In the genomic region with DNA sequence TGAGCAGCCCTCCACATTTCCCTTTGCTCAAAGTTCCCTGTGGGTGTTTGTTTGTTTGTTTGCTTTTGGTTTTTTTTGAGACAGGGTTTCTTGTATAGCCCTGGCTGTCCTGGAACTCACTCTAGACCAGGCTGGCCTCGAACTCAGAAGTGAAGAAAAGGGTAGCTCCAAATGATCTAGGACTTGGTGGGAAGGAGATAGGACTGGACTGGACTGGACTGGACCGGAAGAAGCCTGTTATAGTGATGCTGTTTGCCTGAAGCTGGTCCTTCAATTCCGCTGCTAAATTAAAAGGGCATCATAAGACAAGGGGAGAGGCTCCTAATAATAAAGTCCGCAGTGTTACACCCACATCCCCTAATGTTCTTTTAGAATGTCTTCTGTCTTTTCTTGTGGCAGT, we compare ENCODE assay signal across 8 mouse cellular contexts. TPM values are rescaled to one million over a fixed set of nuclear protein-coding genes. Genes with fewer than 3 reads are reported as not detected.
DNase-seq lines count a peak whose midpoint lies in the region; ATAC-seq and TF ChIP-seq lines count a peak whose summit lies in the region.

No protein-coding gene starts in this region.

- H3K9ac ChIP-seq in kidney, postnatal 0 days (ENCODE audit: low read depth, low read length): peak overlapping the region; percentile 92
- peak overlapping the region; percentile 73 for H3K9ac ChIP-seq in hindbrain, embryonic 12.5 days
- peak overlapping the region; percentile 67 for H3K9ac ChIP-seq in midbrain, embryonic 15.5 days

- 0 out of 2 replicates have a peak, but pooled peaks cover 4% of the 10 kb centered on the region for H3K36me3 ChIP-seq in kidney, postnatal 0 days (ENCODE audit: insufficient read depth, low read length)
- peaks cover 4% of the 10 kb centered on the region; the same call in 1 of the 2 replicates for H3K36me3 ChIP-seq in hindbrain, embryonic 12.5 days
- H3K36me3 ChIP-seq in midbrain, embryonic 15.5 days (replicated peaks): no peaks in the 10 kb centered on the region

- H3K9me3 ChIP-seq in kidney, postnatal 0 days (replicated peaks; ENCODE audit: low read length): no peaks in the 10 kb centered on the region
- no peaks in the 10 kb centered on the region for H3K9me3 ChIP-seq in hindbrain, embryonic 12.5 days (replicated peaks)
- no peaks in the 10 kb centered on the region for H3K9me3 ChIP-seq in midbrain, embryonic 15.5 days

- peak overlapping the region; percentile 60 for H3K4me3 ChIP-seq in kidney, postnatal 0 days (replicated peaks; ENCODE audit: low read depth, low read length)
- peak overlapping the region; percentile 59 for H3K4me3 ChIP-seq in hindbrain, embryonic 12.5 days
- H3K4me3 ChIP-seq in midbrain, embryonic 15.5 days: peak overlapping the region; percentile 59

- 0 out of 2 replicates have a peak, but pooled peaks cover 5% of the 10 kb centered on the region for H3K4me1 ChIP-seq in kidney, postnatal 0 days (replicated peaks; ENCODE audit: insufficient read depth, low read length)
- H3K4me1 ChIP-seq in hindbrain, embryonic 12.5 days: peaks cover 7% of the 10 kb centered on the region
- peaks cover 9% of the 10 kb centered on the region for H3K4me1 ChIP-seq in midbrain, embryonic 15.5 days

- no peaks in the 10 kb centered on the region for H3K27me3 ChIP-seq in kidney, postnatal 0 days (ENCODE audit: insufficient read depth, low read length)
- H3K27me3 ChIP-seq in hindbrain, embryonic 12.5 days: no peaks in the 10 kb centered on the region
- H3K27me3 ChIP-seq in midbrain, embryonic 15.5 days (replicated peaks): no peaks in the 10 kb centered on the region

- WGBS in kidney, postnatal 0 days: 55% methylated on average over 4 of the region's 4 CpGs
- 73% methylated on average over 4 of the region's 4 CpGs for WGBS in hindbrain, embryonic 12.5 days
- 62% methylated on average over 4 of the region's 4 CpGs for WGBS in midbrain, embryonic 15.5 days

- no peak for TF ChIP-seq CTCF in kidney, postnatal 0 days (IDR thresholded peaks at IDR 0.05; ENCODE audit: low read depth)

- peak overlapping the region; percentile 67 for H3K4me2 ChIP-seq in kidney, postnatal 0 days (ENCODE audit: low read length)
- peak overlapping the region; percentile 60 for H3K4me2 ChIP-seq in hindbrain, embryonic 12.5 days (replicated peaks)
- peak overlapping the region; percentile 61 for H3K4me2 ChIP-seq in midbrain, embryonic 15.5 days

- peak overlapping the region; percentile 98 for H3K27ac ChIP-seq in kidney, postnatal 0 days
- peak overlapping the region; percentile 89; the same call in 1 of the 2 replicates for H3K27ac ChIP-seq in hindbrain, embryonic 12.5 days
- peak overlapping the region; percentile 92 for H3K27ac ChIP-seq in midbrain, embryonic 15.5 days

- no peak for DNase-seq in kidney, postnatal 0 days (ENCODE audit: low spot score)
- no peak for DNase-seq in kidney, adult 18-20 months
- DNase-seq in adipocyte (ENCODE audit: low spot score): peak; percentile 40
- DNase-seq in cerebellum, adult 9-10 months: no peak
- no peak for DNase-seq in urinary bladder, adult 18-20 months (ENCODE audit: low spot score in 2 of 2)
- DNase-seq in urinary bladder, postnatal 14 days (ENCODE audit: low spot score): no peak

- ATAC-seq in kidney, postnatal 0 days (replicated peaks; ENCODE audit: low FRiP score, low read depth): peak; percentile 27; the same call in 1 of the 2 replicates
- 0 out of 2 replicates have a peak, but pooled peaks have one; percentile 11 for ATAC-seq in hindbrain, embryonic 12.5 days (ENCODE audit: low FRiP score)
- no peak; the same call in 1 of the 2 replicates for ATAC-seq in midbrain, embryonic 15.5 days (replicated peaks)

RNA-seq across cellular contexts. Expression of a gene that starts 0.8 kb away (rescaled TPM):
- 64.8 and 71.9 TPM in 2 replicates for polyA plus RNA-seq in kidney, postnatal 0 days (2015; fragmentation: Nextera tagmentation; extraction: Ambion mirVana)
- polyA plus RNA-seq in hindbrain, embryonic 12.5 days (2016; fragmentation: Nextera tagmentation; extraction: Ambion mirVana): 16.1 and 18.0 TPM in 2 replicates
- 11.8 and 13.4 TPM in 2 replicates for polyA plus RNA-seq in midbrain, embryonic 15.5 days (2015; fragmentation: Nextera tagmentation; extraction: Ambion mirVana)

RNA-seq across cellular contexts. Expression of a gene that starts 3.8 kb away (rescaled TPM):
- not detected in 2 replicates for polyA plus RNA-seq in kidney, postnatal 0 days (2015; fragmentation: Nextera tagmentation; extraction: Ambion mirVana)
- polyA plus RNA-seq in hindbrain, embryonic 12.5 days (2016; fragmentation: Nextera tagmentation; extraction: Ambion mirVana): not detected in 2 replicates
- polyA plus RNA-seq in midbrain, embryonic 15.5 days (2015; fragmentation: Nextera tagmentation; extraction: Ambion mirVana): 0.09 TPM in 1 of 2 replicates, not detected in the other

RNA-seq across cellular contexts. Expression of a gene that starts 20.8 kb away (rescaled TPM):
- polyA plus RNA-seq in kidney, postnatal 0 days (2015; fragmentation: Nextera tagmentation; extraction: Ambion mirVana): 176 and 184 TPM in 2 replicates
- polyA plus RNA-seq in hindbrain, embryonic 12.5 days (2016; fragmentation: Nextera tagmentation; extraction: Ambion mirVana): 60.6 and 70.2 TPM in 2 replicates
- 69.7 and 83.0 TPM in 2 replicates for polyA plus RNA-seq in midbrain, embryonic 15.5 days (2015; fragmentation: Nextera tagmentation; extraction: Ambion mirVana)

RNA-seq across cellular contexts. Expression of a gene that starts 38.1 kb away (rescaled TPM):
- polyA plus RNA-seq in kidney, postnatal 0 days (2015; fragmentation: Nextera tagmentation; extraction: Ambion mirVana): 12.3 and 13.0 TPM in 2 replicates
- 18.5 and 18.7 TPM in 2 replicates for polyA plus RNA-seq in hindbrain, embryonic 12.5 days (2016; fragmentation: Nextera tagmentation; extraction: Ambion mirVana)
- polyA plus RNA-seq in midbrain, embryonic 15.5 days (2015; fragmentation: Nextera tagmentation; extraction: Ambion mirVana): 10.6 and 12.7 TPM in 2 replicates

RNA-seq across cellular contexts. Expression of a gene that starts 49.7 kb away (rescaled TPM):
- 17.5 and 20.7 TPM in 2 replicates for polyA plus RNA-seq in kidney, postnatal 0 days (2015; fragmentation: Nextera tagmentation; extraction: Ambion mirVana)
- 0.25 and 0.59 TPM in 2 replicates for polyA plus RNA-seq in hindbrain, embryonic 12.5 days (2016; fragmentation: Nextera tagmentation; extraction: Ambion mirVana)
- 0.27 and 0.71 TPM in 2 replicates for polyA plus RNA-seq in midbrain, embryonic 15.5 days (2015; fragmentation: Nextera tagmentation; extraction: Ambion mirVana)
